Mouse (Mus musculus) limb, embryonic 15.5 days (tissue): ENCODE measurements around the gene Pbx4. TPM values are rescaled to one million over a fixed set of nuclear protein-coding genes. Genes with fewer than 3 reads are reported as not detected.

Experiments
- ATAC-seq: fragments of 200-750 bp; cut with Nextera tagmentation; 2 replicates; pipeline ENCODE4 v1.8.0; 2017; ENCODE audit warnings: low read depth, moderate TSS enrichment; ENCODE audit not compliant: insufficient number of reproducible peaks, low FRiP score, low TSS enrichment
- H3K27ac ChIP-seq: fragments of 300-500 bp; sonication (generic); 2 replicates; pipeline ENCODE4 v1.5.1; 2015; ENCODE audit warnings: moderate library complexity, mild to moderate bottlenecking, inconsistent platforms
- H3K27me3 ChIP-seq: fragments of 300-500 bp; sonication (generic); 2 replicates; pipeline ENCODE4 v1.6.1; 2015; ENCODE audit warnings: inconsistent platforms
- H3K36me3 ChIP-seq: fragments of 300-500 bp; sonication (generic); 2 replicates; pipeline ENCODE4 v1.6.1; 2015; ENCODE audit warnings: inconsistent platforms
- H3K4me1 ChIP-seq: fragments of 300-500 bp; sonication (generic); 2 replicates; pipeline ENCODE4 v1.6.1; 2015; ENCODE audit warnings: inconsistent platforms
- H3K4me2 ChIP-seq: fragments of 300-500 bp; sonication (generic); 2 replicates; pipeline ENCODE4 v1.6.1; 2015; ENCODE audit warnings: mild to moderate bottlenecking, inconsistent platforms
- H3K4me3 ChIP-seq: fragments of 300-500 bp; sonication (generic); 2 replicates; pipeline ENCODE4 v1.5.1; 2015; ENCODE audit warnings: mild to moderate bottlenecking, inconsistent platforms
- H3K9ac ChIP-seq: fragments of 300-500 bp; sonication (generic); 2 replicates; pipeline ENCODE4 v1.6.1; 2015; ENCODE audit warnings: inconsistent platforms
- H3K9me3 ChIP-seq: fragments of 300-500 bp; sonication (generic); 2 replicates; pipeline ENCODE4 v1.6.1; 2016; ENCODE audit warnings: inconsistent platforms
- WGBS: fragments of 180-500 bp; shearing (Covaris S2); methylation state at CpG from one replicate; pipeline ENCODE4 v1.1.7; 2015; 5-methylcytosine and 5-hydroxymethylcytosine counted together
- polyA plus RNA-seq: library from polyadenylated mRNA; unstranded; fragments of >200 nt; fragmentation: Nextera tagmentation; extraction: Ambion mirVana; gene quantifications from 2 replicates; pipeline ENCODE4 v1.2.1, GENCODE M21; 2015

The Pbx4 gene
- polyA plus RNA-seq = 4.3 and 4.7 TPM in 2 replicates

DNA sequence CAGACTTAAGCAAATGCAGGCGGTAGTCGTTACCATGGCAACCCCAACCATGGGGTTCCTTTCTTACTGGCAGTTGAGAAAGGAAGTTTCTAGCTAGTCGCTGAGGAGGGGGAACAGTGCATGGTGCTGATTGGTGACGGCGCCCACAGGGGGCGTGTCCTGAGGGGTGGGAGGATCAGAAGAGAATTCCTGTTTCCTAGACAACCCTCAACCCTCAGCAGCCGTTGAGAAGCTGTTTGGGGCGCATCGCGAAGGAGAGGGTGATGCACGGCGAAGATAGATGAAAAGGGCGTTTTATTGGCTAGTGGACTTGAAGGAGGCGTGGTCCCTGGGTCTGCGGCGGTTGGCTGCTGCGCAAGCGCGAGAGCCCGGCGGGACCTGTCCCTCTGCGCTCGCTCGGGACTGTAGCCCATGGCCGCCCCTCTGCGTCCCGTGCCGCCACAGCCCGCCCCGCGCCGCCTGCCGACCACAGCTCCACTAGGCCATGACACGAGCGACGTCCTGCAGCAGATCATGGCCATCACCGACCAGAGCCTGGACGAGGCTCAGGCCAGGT lies at the start of gene Pbx4:
TSS of gene Pbx4 (plus strand) at position 194 of the 556 bp plus-strand sequence.
- Histone ChIP-seq H3K4me3 (peak within 1 kb of the TSS; percentile 58), H3K9me3 (no peaks in the 10 kb centered on the region), H3K27me3 (peaks cover 5% of the 10 kb centered on the region; the same call in 1 of the 2 replicates), H3K27ac (peak within 1 kb of the TSS; percentile 3; the same call in 1 of the 2 replicates), H3K4me2 (peak within 1 kb of the TSS; percentile 93), H3K36me3 (no peaks in the 10 kb centered on the region), H3K4me1 (peaks cover 12% of the 10 kb centered on the region), H3K9ac (no peak within 1 kb of the TSS; the same call in 1 of the 2 replicates)
- ATAC-seq = peak; percentile 94
- WGBS = under 1% methylated on average over 38 of the region's 38 CpGs

DNA sequence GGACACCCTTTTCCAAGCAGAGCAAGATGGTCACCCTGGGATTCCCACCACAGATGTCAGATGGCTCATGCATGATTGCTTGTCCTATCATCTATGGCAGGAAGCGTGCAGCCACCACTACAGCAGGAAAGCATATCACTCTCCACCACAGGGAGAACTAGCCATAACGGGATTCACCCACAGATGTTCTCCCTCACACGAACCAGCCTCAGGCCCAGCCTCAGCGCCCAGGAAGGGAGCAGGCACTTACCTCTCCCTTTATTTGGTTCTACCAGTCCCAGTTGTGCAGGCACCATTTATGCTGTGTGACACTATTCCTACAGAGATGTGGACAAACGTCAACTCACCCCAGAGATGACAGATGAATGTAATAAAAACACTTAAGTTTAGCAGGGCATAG lies 43.2 kb upstream of the Pbx4 start:
- no peaks in the 10 kb centered on the region for H3K9me3 ChIP-seq
- ATAC-seq = no peak
- H3K4me2 ChIP-seq = no peak overlapping the region
- H3K36me3 ChIP-seq = peaks cover 7% of the 10 kb centered on the region
- H3K27me3 ChIP-seq = no peaks in the 10 kb centered on the region
- no peak overlapping the region for H3K9ac ChIP-seq
- 85% methylated on average over 5 of the region's 5 CpGs for WGBS
- H3K4me3 ChIP-seq = no peak overlapping the region
- no peak overlapping the region for H3K27ac ChIP-seq
- peaks cover 17% of the 10 kb centered on the region for H3K4me1 ChIP-seq

DNA sequence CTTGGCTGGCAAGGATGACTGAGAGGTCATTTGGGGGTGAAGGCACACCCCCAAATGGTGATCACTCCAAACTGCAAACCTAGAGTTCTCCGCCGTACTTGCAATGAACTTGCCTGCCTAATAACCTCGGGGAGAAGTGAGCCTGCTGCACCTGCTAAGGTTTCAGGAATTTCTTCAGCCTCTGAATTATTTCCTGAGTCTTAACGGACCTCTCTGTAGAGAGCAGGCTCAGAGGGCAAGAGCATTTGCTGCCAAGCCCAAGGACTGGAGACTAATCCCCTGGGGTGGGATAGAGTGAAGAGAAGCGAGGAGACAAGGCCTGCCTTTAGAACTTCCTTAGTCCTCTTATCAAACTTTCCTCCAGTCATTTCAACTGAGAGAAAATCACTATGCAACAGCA lies 42.6 kb upstream of the Pbx4 start:
- H3K4me3 ChIP-seq = 0 out of 2 replicates have a peak overlapping the region, but pooled peaks have one; percentile 79
- H3K4me2 ChIP-seq = peak overlapping the region; percentile 68
- H3K9ac ChIP-seq = no peak overlapping the region
- peaks cover 13% of the 10 kb centered on the region for H3K36me3 ChIP-seq
- no peak for ATAC-seq
- H3K9me3 ChIP-seq = no peaks in the 10 kb centered on the region
- no peaks in the 10 kb centered on the region for H3K27me3 ChIP-seq
- peaks cover 17% of the 10 kb centered on the region for H3K4me1 ChIP-seq
- 65% methylated on average over 5 of the region's 5 CpGs for WGBS
- no peak overlapping the region for H3K27ac ChIP-seq

DNA sequence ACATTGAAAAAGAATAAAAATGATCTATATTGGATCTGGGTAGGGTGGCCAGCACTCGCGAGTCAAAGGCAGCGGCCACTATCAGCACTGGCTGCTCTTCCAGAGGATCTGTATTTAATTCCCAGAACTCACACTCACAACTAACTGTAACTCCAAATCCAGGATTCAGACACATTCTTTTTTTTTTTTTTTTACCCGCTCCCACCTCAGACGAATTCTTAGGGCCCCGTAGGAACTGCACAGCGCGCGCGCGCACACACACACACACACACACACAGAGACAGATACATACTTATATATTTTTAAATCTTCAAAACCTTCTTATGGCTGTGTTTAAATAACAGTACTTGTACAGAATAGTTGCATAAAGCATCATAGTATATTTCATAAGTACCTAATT lies 41.9 kb upstream of the Pbx4 start:
- peak overlapping the region; percentile 94 for H3K27ac ChIP-seq
- H3K9ac ChIP-seq = peak overlapping the region; percentile 88
- H3K9me3 ChIP-seq = no peaks in the 10 kb centered on the region
- no peaks in the 10 kb centered on the region for H3K27me3 ChIP-seq
- H3K36me3 ChIP-seq = peaks cover 19% of the 10 kb centered on the region
- 33% methylated on average over 11 of the region's 11 CpGs for WGBS
- peak overlapping the region; percentile 68 for H3K4me2 ChIP-seq
- H3K4me1 ChIP-seq = peaks cover 17% of the 10 kb centered on the region
- peak overlapping the region; percentile 79 for H3K4me3 ChIP-seq
- no peak for ATAC-seq

DNA sequence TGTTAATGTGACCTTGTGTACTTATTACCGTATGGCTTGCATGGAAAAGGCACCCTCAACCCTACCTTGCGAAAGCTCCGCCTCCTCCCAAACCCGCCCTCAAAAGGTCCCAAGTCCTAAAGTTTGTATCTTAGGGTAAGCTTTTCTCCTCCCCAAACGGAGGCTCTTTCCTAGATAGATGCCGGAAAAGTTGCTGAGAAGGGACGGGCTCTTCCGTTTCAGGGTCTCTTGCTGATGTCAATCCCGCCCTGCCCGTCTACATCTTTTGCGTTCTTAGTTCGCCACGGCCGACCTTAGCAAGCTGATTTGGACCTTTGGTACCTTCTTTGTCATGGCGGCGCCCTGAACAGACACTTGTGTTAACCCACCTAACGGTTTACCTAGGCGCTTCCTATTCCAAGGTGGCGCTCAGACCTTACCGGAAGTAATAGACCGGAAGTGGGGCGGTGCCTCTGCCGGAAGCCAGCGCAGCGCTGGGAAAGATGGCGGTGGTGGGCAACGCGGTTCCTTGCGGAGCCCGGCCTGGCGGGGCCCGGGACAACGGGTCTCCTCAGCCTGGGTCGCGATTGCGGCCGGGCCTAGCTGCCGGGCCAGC lies 41.4 kb upstream of the Pbx4 start, which contains the start of the genes Atp13a1 and Zfp866:
TSS of gene Atp13a1 (plus strand) at position 391 of the 595 bp plus-strand sequence.
TSS of gene Zfp866 (minus strand) at position 406 of the 595 bp plus-strand sequence.
- Histone ChIP-seq H3K9me3 (no peaks in the 10 kb centered on the region), H3K4me1 (peaks cover 17% of the 10 kb centered on the region), H3K27ac (peak within 1 kb of the TSS; percentile 94), H3K4me2 (peak within 1 kb of the TSS; percentile 68), H3K27me3 (no peaks in the 10 kb centered on the region), H3K36me3 (peaks cover 24% of the 10 kb centered on the region), H3K9ac (peak within 1 kb of the TSS; percentile 88), H3K4me3 (peak within 1 kb of the TSS; percentile 79)
- under 1% methylated on average over 35 of the region's 38 CpGs for WGBS
- peak; percentile 87 for ATAC-seq

DNA sequence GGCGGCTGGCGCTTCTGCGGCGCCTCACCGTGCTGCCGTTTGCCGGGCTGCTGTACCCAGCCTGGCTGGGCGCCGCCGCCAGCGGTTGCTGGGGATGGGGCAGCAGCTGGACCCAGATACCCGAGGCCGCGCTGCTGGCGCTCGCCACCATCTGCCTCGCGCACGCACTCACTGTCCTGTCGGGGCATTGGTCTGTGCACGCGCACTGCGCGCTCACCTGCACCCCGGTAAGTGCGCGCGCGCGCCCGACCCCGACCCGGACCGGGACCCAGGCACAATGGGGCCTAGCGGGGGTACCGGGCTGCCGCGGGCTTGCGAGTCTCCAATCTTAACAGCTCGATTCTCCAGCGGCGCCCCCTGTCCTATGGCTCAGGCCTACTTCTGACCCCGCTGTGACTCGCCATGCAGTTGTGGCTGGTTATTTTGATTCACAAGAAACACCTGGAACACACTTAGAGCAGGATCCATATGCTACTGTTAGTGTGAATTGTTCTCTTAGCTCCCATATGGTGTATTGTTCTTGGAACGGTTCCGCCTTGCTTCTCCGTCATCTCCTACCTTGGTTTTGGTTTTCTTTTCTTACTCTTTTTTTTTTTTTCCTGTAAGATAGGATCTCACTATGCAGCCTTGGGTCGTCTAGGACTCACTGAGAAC lies 40.7 kb upstream of the Pbx4 start:
- H3K36me3 ChIP-seq = peaks cover 31% of the 10 kb centered on the region
- peak overlapping the region; percentile 68 for H3K4me2 ChIP-seq
- H3K27me3 ChIP-seq = no peaks in the 10 kb centered on the region
- peaks cover 17% of the 10 kb centered on the region for H3K4me1 ChIP-seq
- no peaks in the 10 kb centered on the region for H3K9me3 ChIP-seq
- peak overlapping the region; percentile 88 for H3K9ac ChIP-seq
- peak overlapping the region; percentile 79 for H3K4me3 ChIP-seq
- peak; percentile 68; the same call in 1 of the 2 replicates for ATAC-seq
- WGBS = under 1% methylated on average over 43 of the region's 48 CpGs
- H3K27ac ChIP-seq = peak overlapping the region; percentile 94

DNA sequence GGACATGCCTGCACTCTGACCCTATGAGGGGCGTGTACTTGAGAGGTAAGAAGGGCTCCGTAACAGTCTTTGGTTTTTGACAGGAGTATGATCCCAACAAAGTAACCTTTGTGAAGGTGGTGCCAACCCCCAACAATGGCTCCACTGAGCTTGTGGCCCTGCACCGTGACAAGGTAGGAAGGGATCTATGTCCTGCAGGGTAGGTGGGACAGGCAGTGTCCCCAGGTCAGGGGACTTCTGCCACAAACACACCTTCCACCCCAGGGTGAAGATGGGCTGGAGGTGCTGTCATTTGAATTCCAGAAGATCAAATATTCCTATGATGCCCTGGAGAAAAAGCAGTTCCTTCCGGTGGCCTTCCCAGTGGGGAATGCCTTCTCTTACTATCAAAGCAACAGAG lies 38.6 kb upstream of the Pbx4 start:
- Histone ChIP-seq H3K36me3 (peaks cover 52% of the 10 kb centered on the region), H3K4me3 (no peak overlapping the region), H3K27me3 (no peaks in the 10 kb centered on the region), H3K9ac (no peak overlapping the region), H3K27ac (no peak overlapping the region), H3K4me2 (no peak overlapping the region), H3K9me3 (no peaks in the 10 kb centered on the region), H3K4me1 (peaks cover 17% of the 10 kb centered on the region)
- 92% methylated on average over 4 of the region's 4 CpGs for WGBS
- ATAC-seq = no peak

DNA sequence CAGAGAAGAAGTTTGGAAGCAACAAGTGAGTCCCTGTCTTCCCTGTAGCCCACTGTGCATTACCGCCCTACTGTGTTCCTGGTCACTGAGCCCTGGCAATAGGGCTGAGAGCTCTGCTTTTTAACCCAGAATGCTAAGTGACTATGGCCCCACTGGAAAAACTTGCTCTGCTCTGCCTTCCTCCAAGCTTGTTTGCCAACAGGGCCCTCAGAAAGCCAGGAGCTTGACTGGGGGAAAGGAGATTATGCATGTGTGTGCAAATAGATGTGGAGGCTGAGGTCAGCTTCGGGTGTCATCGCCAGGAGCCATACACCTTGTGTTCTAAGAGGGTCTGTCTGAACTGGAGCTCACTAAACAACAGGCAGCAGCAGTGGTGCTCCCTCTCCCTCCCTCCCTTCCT lies 38.2 kb upstream of the Pbx4 start:
- Histone ChIP-seq H3K4me1 (peaks cover 17% of the 10 kb centered on the region), H3K9ac (no peak overlapping the region), H3K4me3 (no peak overlapping the region), H3K27ac (no peak overlapping the region), H3K27me3 (no peaks in the 10 kb centered on the region), H3K9me3 (no peaks in the 10 kb centered on the region), H3K4me2 (no peak overlapping the region), H3K36me3 (peaks cover 57% of the 10 kb centered on the region)
- WGBS = 95% methylated on average over 3 of the region's 3 CpGs
- ATAC-seq = no peak

DNA sequence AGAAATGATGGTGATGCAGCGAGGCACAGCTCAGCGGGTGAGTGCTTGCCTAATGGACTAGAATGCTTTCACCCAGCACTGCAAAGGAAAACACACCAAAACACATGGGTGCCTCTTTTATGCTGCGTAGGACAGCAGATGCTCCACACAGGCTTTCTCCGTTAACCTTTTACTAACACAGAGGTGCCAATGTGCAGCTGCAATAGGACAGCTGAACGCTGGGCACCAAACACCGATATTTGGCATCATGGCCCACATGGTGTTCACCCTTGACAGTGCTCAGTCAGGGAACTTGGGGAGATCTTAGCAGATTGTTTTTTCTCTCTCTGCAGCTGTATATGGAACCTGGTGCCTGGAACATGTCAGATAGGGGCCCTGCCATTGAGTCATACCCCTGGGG lies 37.4 kb upstream of the Pbx4 start:
- Histone ChIP-seq H3K4me1 (peaks cover 17% of the 10 kb centered on the region), H3K9me3 (no peaks in the 10 kb centered on the region), H3K9ac (no peak overlapping the region), H3K27ac (no peak overlapping the region), H3K4me2 (no peak overlapping the region), H3K27me3 (no peaks in the 10 kb centered on the region), H3K36me3 (peaks cover 65% of the 10 kb centered on the region), H3K4me3 (no peak overlapping the region)
- no peak for ATAC-seq
- WGBS = 92% methylated on average over 6 of the region's 6 CpGs

DNA sequence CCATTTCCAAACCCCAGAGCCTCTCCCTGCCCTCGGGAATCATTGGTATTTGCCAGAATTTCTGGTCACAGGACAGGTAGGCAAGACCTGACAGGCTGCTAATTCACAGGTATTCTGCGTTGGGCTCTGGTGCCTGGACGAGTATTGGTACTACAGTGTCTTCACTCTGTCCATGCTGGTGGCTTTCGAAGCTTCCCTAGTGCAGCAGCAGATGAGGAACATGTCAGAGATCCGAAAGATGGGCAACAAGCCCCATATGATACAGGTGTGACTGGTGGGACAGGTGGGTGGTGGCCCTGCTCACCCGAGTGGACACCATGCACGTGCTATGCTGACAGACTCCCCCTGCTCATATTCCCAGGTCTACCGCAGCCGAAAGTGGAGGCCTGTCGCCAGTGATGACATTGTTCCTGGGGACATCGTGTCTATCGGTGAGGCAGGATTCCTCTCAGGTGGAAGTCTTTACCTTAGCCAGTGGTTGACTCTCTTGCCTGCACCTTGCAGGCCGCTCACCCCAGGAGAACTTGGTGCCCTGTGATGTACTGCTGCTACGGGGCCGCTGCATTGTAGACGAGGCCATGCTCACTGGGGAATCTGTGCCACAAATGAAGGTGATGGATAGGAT lies 35.5 kb upstream of the Pbx4 start:
- Histone ChIP-seq H3K27me3 (no peaks in the 10 kb centered on the region), H3K27ac (no peak overlapping the region), H3K9me3 (no peaks in the 10 kb centered on the region), H3K4me3 (no peak overlapping the region), H3K4me2 (no peak overlapping the region), H3K36me3 (peaks cover 82% of the 10 kb centered on the region), H3K9ac (no peak overlapping the region), H3K4me1 (peaks cover 12% of the 10 kb centered on the region)
- ATAC-seq = no peak
- 96% methylated on average over 16 of the region's 16 CpGs for WGBS

DNA sequence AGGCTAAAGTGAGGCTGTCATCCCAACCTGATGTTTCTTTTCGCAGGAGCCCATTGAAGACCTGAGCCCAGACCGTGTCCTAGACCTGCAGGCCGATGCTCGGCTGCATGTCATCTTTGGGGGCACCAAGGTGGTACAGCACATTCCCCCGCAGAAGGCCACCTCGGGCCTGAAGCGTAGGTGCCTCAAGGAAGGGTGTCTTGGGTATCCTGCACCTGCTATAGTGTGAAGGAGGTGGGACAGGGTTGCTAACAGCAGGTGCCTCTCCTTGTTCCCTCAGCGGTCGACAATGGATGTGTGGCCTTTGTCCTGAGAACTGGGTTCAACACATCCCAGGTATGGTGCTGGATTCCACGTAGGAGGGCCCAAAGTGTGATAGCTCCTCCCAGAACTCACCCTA lies 34.6 kb upstream of the Pbx4 start:
- Histone ChIP-seq H3K9me3 (no peaks in the 10 kb centered on the region), H3K27me3 (no peaks in the 10 kb centered on the region), H3K36me3 (peaks cover 91% of the 10 kb centered on the region), H3K4me1 (peaks cover 4% of the 10 kb centered on the region), H3K27ac (no peak overlapping the region), H3K9ac (no peak overlapping the region), H3K4me2 (no peak overlapping the region), H3K4me3 (no peak overlapping the region)
- ATAC-seq = no peak
- WGBS = 93% methylated on average over 10 of the region's 10 CpGs

DNA sequence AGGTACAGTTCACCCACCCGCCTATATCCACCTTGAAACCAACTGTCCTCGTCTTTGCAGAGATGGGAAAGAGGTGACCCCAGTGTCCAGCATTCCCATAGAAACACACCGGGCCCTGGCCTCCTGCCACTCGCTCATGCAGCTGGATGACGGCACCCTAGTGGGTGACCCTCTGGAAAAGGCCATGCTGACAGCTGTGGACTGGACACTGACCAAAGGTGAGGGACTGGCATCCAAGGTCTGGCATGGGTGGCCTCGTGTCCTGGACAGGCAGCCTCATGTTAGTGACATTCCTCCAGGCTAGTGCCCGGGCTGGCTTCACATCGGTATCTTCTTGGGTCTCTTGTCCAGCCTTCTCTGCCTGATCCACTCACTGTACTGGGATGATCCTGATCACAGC lies 33.0 kb upstream of the Pbx4 start:
- H3K4me1 ChIP-seq = no peaks in the 10 kb centered on the region
- no peak overlapping the region for H3K4me3 ChIP-seq
- H3K36me3 ChIP-seq = peaks cover 98% of the 10 kb centered on the region
- H3K27me3 ChIP-seq = no peaks in the 10 kb centered on the region
- ATAC-seq = no peak
- H3K4me2 ChIP-seq = no peak overlapping the region
- H3K27ac ChIP-seq = no peak overlapping the region
- 97% methylated on average over 8 of the region's 8 CpGs for WGBS
- H3K9ac ChIP-seq = no peak overlapping the region
- H3K9me3 ChIP-seq = no peaks in the 10 kb centered on the region
